Mouse (Mus musculus): ENCODE measurements around the gene Cd40. TPM values are rescaled to one million over a fixed set of nuclear protein-coding genes. Genes with fewer than 3 reads are reported as not detected.
A peak's percentile ranks its signal among the peaks of the same experiment; 100 is the strongest.

Cd40 gene
- polyA plus RNA-seq, 1 experiment from 2014 or later: 6.8 TPM

DNA sequence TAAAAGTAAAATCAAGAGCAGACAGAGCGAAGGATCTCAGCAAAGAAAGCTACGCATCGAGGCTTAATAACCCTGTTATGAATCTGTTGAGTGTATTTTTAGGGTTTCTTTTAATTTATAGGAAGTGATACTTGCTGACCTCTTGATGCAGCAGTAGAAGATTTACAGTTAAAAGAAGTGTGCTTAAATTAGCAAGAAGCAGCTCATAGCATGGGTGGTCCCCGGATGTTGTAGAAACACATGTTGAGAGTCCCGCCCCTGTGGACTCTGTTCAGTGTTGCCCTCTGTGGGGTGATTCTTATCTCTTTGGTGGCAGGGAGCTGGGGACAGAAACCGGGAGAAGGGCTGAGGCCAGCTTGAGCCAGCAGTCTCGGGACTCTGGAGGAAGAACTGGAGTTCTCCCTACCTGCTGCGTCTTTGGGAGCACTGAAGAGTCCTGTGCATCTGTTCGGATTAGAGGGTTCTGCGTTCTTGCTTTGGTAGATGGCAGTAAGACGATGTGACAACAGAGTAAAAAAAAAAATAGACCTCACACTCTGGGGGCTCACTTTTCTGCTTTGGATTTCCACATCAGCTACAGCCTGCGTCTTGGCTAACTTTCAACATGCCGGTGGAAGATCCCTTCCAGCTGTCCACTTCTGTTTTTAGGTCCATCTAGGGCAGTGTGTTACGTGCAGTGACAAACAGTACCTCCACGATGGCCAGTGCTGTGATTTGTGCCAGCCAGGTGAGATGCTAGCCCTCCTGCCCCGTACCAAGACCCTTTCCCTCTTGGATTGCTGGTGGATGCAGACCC is 6.4 kb downstream of the Cd40 start:
- peaks cover 12% of the 10 kb centered on the region for H3K27me3 ChIP-seq
- H3K4me2 ChIP-seq (replicated peaks): no peak overlapping the region
- H3K9me3 ChIP-seq: no peaks in the 10 kb centered on the region
- H3K9ac ChIP-seq (replicated peaks): no peak overlapping the region
- WGBS: 85% methylated on average over 16 of the region's 16 CpGs
- H3K36me3 ChIP-seq: no peaks in the 10 kb centered on the region
- H3K4me3 ChIP-seq: no peak overlapping the region
- ATAC-seq (ENCODE audit: low FRiP score, low read depth): no peak
- H3K27ac ChIP-seq (replicated peaks): no peak overlapping the region
- no peaks in the 10 kb centered on the region for H3K4me1 ChIP-seq

DNA sequence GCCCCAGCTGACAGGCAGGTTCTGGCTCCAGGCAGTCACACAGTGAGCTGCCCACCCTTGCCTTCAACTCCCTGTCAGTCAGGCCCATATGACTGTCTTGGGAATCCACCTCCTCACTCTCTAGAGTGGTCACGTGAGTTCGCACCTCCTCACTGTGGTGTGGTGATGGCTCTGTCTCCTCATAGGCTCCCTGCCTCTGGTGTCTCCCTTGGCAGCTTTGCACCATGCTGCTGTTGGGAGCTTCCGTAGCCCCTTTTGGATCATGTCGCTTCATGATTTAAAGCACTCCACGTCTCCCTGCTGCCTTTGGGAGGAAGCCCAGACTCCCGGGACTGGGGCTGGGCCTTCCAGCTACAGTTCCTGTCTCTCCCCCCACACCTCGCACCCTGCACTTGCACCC is 9.1 kb downstream of the Cd40 start:
- Histone ChIP-seq H3K4me2 (replicated peaks) (no peak overlapping the region), H3K36me3 (no peaks in the 10 kb centered on the region), H3K4me3 (no peak overlapping the region), H3K27ac (replicated peaks) (no peak overlapping the region), H3K9ac (replicated peaks) (no peak overlapping the region), H3K4me1 (no peaks in the 10 kb centered on the region), H3K9me3 (no peaks in the 10 kb centered on the region), H3K27me3 (peaks cover 10% of the 10 kb centered on the region; the same call in 1 of the 2 replicates)
- ATAC-seq (ENCODE audit: low FRiP score, low read depth): no peak
- 75% methylated on average over 7 of the region's 7 CpGs for WGBS

DNA sequence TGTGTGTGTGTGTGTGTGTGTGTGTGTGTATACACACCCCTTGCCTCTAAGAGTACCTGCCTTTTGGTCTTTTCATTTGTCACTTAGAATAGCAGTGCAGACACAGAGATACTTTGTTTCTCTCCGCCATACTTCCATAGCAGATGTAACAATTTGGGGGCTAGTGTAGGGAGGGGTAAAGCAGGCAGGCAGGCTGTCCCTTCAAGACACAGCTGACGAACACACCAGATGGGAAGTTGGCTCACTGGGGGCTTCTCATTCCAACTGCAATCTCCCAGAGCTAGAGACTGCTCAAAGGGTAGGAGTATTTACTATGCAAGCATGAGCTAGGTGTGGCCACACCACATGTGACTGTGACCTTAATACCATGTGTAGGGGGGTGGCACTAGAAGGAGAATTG is 13.4 kb downstream of the Cd40 start:
- Histone ChIP-seq H3K4me1 (peaks cover 8% of the 10 kb centered on the region), H3K9ac (replicated peaks) (no peak overlapping the region), H3K27me3 (peaks cover 43% of the 10 kb centered on the region), H3K27ac (replicated peaks) (no peak overlapping the region), H3K4me3 (no peak overlapping the region), H3K4me2 (replicated peaks) (no peak overlapping the region), H3K36me3 (no peaks in the 10 kb centered on the region), H3K9me3 (no peaks in the 10 kb centered on the region)
- no peak for ATAC-seq (ENCODE audit: low FRiP score, low read depth)
- 84% methylated on average over 2 of the region's 2 CpGs for WGBS

DNA sequence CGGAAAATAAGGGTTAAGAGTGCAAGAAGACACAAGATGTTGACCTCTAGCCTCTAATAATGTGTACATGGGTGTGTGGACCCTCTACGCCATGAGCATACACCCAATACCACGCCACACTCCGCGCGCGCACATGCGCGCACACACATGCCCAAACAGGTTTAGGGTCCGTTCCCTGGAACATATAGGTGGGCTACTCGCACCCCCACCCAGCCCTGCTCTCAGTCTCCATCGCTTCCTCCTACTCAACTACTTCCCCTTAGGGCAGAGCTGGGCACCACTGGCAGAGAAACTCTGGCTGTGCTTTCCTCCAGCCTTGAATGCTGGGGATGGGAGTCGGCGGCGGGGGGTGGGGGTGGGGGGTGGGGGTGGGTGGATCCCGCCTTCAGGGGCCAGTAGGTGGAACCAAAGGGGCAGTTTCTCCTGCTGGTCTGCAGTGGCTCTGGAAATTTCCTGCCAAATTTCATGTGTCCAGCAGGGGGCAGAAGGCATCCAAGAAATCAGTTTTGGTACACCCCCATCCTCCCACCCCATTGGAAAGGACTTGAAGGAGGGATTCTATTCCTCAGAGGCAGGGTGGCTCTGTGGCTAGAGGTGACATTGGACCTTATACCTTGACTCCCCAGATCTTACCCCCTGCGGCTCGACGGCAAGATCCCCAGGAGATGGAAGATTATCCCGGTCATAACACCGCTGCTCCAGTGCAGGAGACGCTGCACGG is 14.8 kb downstream of the Cd40 start:
- Histone ChIP-seq H3K9me3 (no peaks in the 10 kb centered on the region), H3K4me3 (no peak overlapping the region), H3K9ac (replicated peaks) (no peak overlapping the region; the same call in 1 of the 2 replicates), H3K4me2 (replicated peaks) (peak overlapping the region; percentile 44), H3K4me1 (peaks cover 8% of the 10 kb centered on the region), H3K27me3 (peaks cover 56% of the 10 kb centered on the region), H3K27ac (replicated peaks) (no peak overlapping the region), H3K36me3 (no peaks in the 10 kb centered on the region)
- 15% methylated on average over 23 of the region's 23 CpGs for WGBS
- ATAC-seq (ENCODE audit: low FRiP score, low read depth): peak; percentile 50

DNA sequence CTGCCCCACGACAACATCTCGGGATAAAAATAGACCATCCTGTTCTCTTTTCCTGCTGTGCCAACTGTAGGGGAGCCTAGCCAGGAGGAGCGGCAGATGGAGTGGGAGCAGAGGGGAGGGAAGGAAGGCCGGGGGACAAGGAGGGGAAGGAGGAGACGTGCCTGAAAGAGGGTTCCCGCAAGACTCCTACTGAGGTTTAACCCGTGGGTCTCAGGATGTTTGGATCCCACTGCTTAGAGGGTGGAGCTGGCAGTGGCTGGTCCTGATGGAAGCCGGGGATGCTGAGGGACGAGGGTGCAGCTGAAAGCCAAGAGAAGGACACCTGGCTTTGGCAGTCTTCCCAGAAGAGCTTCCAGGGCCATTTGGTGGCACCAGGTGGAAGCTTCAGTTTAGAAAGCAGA is 18.0 kb downstream of the Cd40 start:
- H3K36me3 ChIP-seq: no peaks in the 10 kb centered on the region
- H3K27me3 ChIP-seq: peaks cover 87% of the 10 kb centered on the region
- 28% methylated on average over 8 of the region's 9 CpGs for WGBS
- H3K9ac ChIP-seq (replicated peaks): no peak overlapping the region
- no peak for ATAC-seq (ENCODE audit: low FRiP score, low read depth)
- H3K4me2 ChIP-seq (replicated peaks): no peak overlapping the region
- H3K4me3 ChIP-seq: no peak overlapping the region
- H3K27ac ChIP-seq (replicated peaks): no peak overlapping the region
- no peaks in the 10 kb centered on the region for H3K9me3 ChIP-seq
- peaks cover 38% of the 10 kb centered on the region for H3K4me1 ChIP-seq

DNA sequence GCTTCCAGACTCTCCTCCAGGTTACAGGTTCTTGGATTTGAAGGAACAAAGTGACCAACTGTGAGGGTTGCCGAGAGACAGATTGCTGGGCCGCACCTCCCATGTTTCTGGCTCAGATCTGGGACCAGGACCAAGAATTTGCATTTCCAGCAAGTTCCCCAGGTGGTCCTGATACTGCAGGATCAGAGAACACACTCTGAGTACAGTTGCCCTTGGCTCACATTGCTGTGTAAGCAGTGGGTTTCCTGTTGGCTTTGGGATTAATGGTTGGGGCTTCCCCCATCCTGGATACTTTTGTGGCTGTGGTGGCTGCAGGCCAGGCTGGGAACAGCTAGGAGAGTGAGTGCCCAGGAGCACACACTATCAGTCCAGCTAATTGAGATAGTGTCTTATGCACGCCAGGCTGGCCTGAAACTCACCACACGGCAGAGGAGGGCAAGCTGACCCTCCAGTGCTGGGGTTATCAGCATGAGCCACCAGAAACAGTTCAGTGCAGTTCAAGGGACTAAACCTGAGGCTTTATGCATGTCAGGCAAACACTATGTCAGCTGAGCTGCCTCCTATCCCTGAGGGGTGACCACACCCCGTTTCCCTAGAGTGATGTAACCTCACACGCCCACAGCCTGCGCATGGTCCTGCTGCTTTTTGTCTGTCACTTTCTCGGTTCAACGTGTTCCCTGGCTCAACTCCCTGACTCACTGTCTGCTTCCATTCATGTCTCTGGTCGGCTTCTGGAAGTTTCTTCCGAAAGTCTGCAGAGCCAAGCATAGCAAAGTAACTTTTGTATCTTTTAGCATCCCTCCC is 18.9 kb downstream of the Cd40 start:
- no peak for ATAC-seq (ENCODE audit: low FRiP score, low read depth)
- peaks cover 92% of the 10 kb centered on the region for H3K27me3 ChIP-seq
- H3K4me1 ChIP-seq: peaks cover 47% of the 10 kb centered on the region

DNA sequence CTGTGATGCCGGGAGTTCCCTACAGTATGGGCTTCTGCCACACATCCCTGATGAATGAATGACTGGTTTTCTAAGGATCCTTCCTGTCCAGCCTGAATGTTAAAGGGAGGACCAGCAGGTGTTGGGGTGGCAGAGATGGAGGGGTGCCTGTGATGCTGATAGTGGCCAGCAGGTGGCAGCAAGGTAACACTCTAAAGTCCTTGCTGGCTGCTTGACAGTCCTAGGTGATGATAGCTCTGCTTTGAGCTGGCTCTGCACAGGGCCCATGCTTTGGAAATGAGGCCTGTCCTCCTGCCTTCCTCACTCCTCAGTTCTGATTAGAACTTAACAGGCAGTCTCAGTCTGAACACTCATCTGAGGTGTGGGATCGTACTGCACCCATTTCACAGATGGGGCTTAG is 19.5 kb downstream of the Cd40 start:
- no peak overlapping the region for H3K9ac ChIP-seq (replicated peaks)
- no peaks in the 10 kb centered on the region for H3K9me3 ChIP-seq
- no peak for ATAC-seq (ENCODE audit: low FRiP score, low read depth)
- H3K4me1 ChIP-seq: peaks cover 50% of the 10 kb centered on the region
- no peaks in the 10 kb centered on the region for H3K36me3 ChIP-seq
- H3K27ac ChIP-seq (replicated peaks): no peak overlapping the region
- 46% methylated on average over 2 of the region's 2 CpGs for WGBS
- H3K4me2 ChIP-seq (replicated peaks): no peak overlapping the region
- H3K4me3 ChIP-seq: no peak overlapping the region
- peaks cover 92% of the 10 kb centered on the region for H3K27me3 ChIP-seq

More for the DNA sequence above, 18.9 kb downstream of the Cd40 start:
- Histone ChIP-seq H3K27ac (replicated peaks) (no peak overlapping the region), H3K4me3 (no peak overlapping the region), H3K9me3 (no peaks in the 10 kb centered on the region), H3K4me2 (replicated peaks) (no peak overlapping the region), H3K9ac (replicated peaks) (no peak overlapping the region), H3K36me3 (no peaks in the 10 kb centered on the region)
- 50% methylated on average over 11 of the region's 11 CpGs for WGBS

DNA sequence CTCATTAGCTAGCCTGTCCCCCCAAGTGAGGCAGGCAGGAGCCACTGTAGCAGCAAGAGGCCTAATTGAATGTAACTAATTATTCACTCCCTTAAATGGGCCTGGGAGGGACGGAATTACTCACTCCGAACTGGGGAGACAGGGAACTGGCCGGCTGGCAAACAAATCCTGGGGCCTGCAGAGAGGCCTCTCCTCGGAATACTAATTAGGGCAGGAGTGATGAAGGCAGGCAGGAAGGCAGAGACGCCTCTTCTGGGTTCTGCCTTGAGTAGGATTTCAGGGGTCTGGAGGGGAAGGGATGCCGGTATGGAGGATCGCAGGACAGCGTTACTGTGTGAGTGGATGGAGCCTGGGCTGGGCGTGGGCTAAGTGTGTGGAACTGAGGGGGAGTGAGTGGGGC is 21.6 kb downstream of the Cd40 start:
- Histone ChIP-seq H3K27ac (replicated peaks) (peak overlapping the region; percentile 60), H3K36me3 (no peaks in the 10 kb centered on the region), H3K4me1 (peaks cover 58% of the 10 kb centered on the region), H3K4me2 (replicated peaks) (peak overlapping the region; percentile 31), H3K27me3 (peaks cover 90% of the 10 kb centered on the region), H3K9ac (replicated peaks) (peak overlapping the region; percentile 37), H3K9me3 (no peaks in the 10 kb centered on the region), H3K4me3 (no peak overlapping the region)
- WGBS: 0% methylated on average over 9 of the region's 9 CpGs
- peak; percentile 53 for ATAC-seq (ENCODE audit: low FRiP score, low read depth)

DNA sequence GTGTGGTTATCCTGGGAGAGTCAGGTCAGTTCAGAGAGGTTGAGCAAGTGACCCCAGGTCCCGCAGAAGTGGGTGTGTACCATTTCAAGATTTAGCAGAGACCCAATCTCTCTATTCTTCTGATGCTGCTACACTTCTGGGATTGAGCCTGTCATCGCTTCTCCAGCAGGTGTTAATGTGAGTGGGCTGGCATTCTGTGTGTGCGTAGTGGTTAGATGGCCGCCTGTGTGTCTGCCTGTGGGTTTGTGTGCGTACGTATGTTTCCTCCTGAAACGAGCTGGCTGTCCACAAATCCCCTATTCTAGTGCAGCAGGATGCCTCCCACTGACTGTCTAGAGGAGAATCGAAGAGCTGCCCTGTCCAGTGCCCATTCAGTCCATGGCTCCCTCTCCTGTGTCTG is 22.6 kb downstream of the Cd40 start:
- Histone ChIP-seq H3K9ac (replicated peaks) (no peak overlapping the region), H3K4me3 (no peak overlapping the region), H3K27me3 (peaks cover 86% of the 10 kb centered on the region), H3K36me3 (no peaks in the 10 kb centered on the region), H3K4me1 (peaks cover 58% of the 10 kb centered on the region), H3K4me2 (replicated peaks) (no peak overlapping the region), H3K9me3 (no peaks in the 10 kb centered on the region), H3K27ac (replicated peaks) (no peak overlapping the region)
- WGBS: 64% methylated on average over 8 of the region's 8 CpGs
- ATAC-seq (ENCODE audit: low FRiP score, low read depth): no peak

DNA sequence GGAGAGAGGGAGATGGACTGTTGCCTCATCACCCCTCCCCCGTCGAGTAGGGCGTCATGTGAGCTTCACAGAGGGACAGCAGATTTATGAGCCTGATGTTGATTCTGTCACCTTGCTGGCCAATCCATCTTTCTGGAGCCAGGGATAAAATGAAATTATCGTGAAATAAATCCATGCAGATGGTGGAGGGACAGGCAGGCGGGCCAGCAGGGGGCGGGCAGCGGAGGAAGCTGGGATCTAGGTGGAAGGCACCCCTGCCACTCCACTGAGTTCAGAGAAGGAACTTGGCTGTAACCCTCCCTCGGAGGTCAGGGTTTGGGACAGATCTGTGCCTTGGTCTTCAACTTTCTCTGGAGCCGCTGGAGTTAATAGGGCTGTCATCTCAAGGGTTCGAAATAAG is 23.2 kb downstream of the Cd40 start:
- no peak for ATAC-seq (ENCODE audit: low FRiP score, low read depth)
- Histone ChIP-seq H3K4me1 (peaks cover 58% of the 10 kb centered on the region), H3K9ac (replicated peaks) (no peak overlapping the region), H3K27ac (replicated peaks) (no peak overlapping the region), H3K36me3 (no peaks in the 10 kb centered on the region), H3K9me3 (no peaks in the 10 kb centered on the region), H3K27me3 (peaks cover 80% of the 10 kb centered on the region), H3K4me3 (no peak overlapping the region), H3K4me2 (replicated peaks) (no peak overlapping the region)
- 24% methylated on average over 10 of the region's 10 CpGs for WGBS

DNA sequence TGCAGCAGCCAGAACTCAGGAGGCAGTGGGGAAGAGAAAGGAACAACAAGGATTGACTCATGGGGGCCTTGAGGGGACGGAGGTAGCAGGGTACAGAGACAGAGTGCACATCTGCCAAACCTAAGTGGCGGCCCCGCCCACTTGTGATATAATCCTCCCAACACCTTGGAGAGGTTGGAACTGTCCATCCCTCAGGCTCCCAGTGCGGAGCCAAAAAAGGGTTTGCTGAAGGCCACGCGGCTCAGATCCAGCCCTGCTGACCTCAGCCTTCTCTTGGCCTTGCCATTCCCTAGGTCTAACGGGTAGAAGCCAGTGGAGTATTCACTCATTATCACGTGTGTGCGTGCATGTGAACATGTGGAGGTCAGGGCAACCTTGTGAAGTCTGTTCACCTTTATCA is 25.2 kb downstream of the Cd40 start:
- H3K4me3 ChIP-seq: no peak overlapping the region
- H3K9ac ChIP-seq (replicated peaks): no peak overlapping the region
- no peaks in the 10 kb centered on the region for H3K36me3 ChIP-seq
- H3K4me2 ChIP-seq (replicated peaks): no peak overlapping the region
- 29% methylated on average over 9 of the region's 9 CpGs for WGBS
- peaks cover 61% of the 10 kb centered on the region for H3K27me3 ChIP-seq
- peaks cover 56% of the 10 kb centered on the region for H3K4me1 ChIP-seq
- H3K27ac ChIP-seq (replicated peaks): no peak overlapping the region
- ATAC-seq (ENCODE audit: low FRiP score, low read depth): no peak
- H3K9me3 ChIP-seq: no peaks in the 10 kb centered on the region

DNA sequence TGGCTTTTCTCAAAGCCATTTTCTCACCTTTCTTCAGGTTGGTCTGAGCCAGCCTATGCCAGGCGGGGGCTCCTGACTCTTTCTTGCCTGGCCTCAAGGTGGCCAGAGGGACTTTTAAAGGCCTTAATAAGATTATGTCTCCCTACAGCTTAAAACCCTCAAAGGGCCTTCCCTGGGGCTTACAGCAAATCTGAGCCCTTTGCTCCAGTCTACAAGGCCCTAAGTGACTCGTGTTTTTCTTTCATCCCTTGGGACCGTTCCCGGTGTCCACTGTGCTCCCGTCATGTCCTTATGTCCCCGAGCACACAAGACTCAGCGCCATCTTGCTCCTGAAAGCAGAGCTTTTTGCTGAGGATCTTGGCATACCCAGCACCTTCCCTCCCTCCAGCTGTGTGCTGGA is 25.8 kb downstream of the Cd40 start:
- Histone ChIP-seq H3K9ac (replicated peaks) (no peak overlapping the region), H3K27me3 (peaks cover 55% of the 10 kb centered on the region), H3K9me3 (no peaks in the 10 kb centered on the region), H3K4me2 (replicated peaks) (no peak overlapping the region), H3K4me3 (no peak overlapping the region), H3K36me3 (no peaks in the 10 kb centered on the region), H3K4me1 (peaks cover 50% of the 10 kb centered on the region), H3K27ac (replicated peaks) (no peak overlapping the region)
- 16% methylated on average over 7 of the region's 7 CpGs for WGBS
- no peak for ATAC-seq (ENCODE audit: low FRiP score, low read depth)

Data from midbrain, embryonic 12.5 days (tissue).